Comparison of ENCODE assay signal across 8 mouse cellular contexts in genomic region chr5:115155156-115155631, GRCm38 (mm10). TPM values are rescaled to one million over a fixed set of nuclear protein-coding genes. Genes with fewer than 3 reads are reported as not detected.
DNase-seq lines count a peak whose midpoint lies in the region; ATAC-seq lines count a peak whose summit lies in the region.

No protein-coding gene starts in this region.

- H3K4me3 ChIP-seq in kidney, embryonic 15.5 days (replicated peaks): peak overlapping the region; percentile 91
- peak overlapping the region; percentile 82 for H3K4me3 ChIP-seq in brown adipose tissue, adult 24 weeks (ENCODE audit: insufficient read depth, low read depth, low read length)
- H3K4me3 ChIP-seq in hindbrain, embryonic 14.5 days (replicated peaks; ENCODE audit: low read length): no peak overlapping the region
- H3K4me3 ChIP-seq in midbrain, embryonic 15.5 days: no peak overlapping the region

- 0 out of 2 replicates have a peak overlapping the region, but pooled peaks have one; percentile 28 for H3K27ac ChIP-seq in kidney, embryonic 15.5 days
- peak overlapping the region; percentile 47 for H3K27ac ChIP-seq in brown adipose tissue, adult 24 weeks (replicated peaks; ENCODE audit: low read depth, low read length)
- H3K27ac ChIP-seq in hindbrain, embryonic 14.5 days: 0 out of 2 replicates have a peak overlapping the region, but pooled peaks have one; percentile 10
- no peak overlapping the region for H3K27ac ChIP-seq in midbrain, embryonic 15.5 days

- H3K4me1 ChIP-seq in kidney, embryonic 15.5 days: peaks cover 83% of the 10 kb centered on the region
- H3K4me1 ChIP-seq in brown adipose tissue, adult 24 weeks (ENCODE audit: control insufficient read depth, insufficient read depth, insufficient read length, low read length): peaks cover 50% of the 10 kb centered on the region
- peaks cover 40% of the 10 kb centered on the region for H3K4me1 ChIP-seq in hindbrain, embryonic 14.5 days (replicated peaks; ENCODE audit: control insufficient read depth, insufficient read depth, low read length)
- H3K4me1 ChIP-seq in midbrain, embryonic 15.5 days: peaks cover 51% of the 10 kb centered on the region

- H3K9me3 ChIP-seq in kidney, embryonic 15.5 days (replicated peaks): no peaks in the 10 kb centered on the region
- no peaks in the 10 kb centered on the region for H3K9me3 ChIP-seq in hindbrain, embryonic 14.5 days (ENCODE audit: control insufficient read depth, low read length)
- no peaks in the 10 kb centered on the region for H3K9me3 ChIP-seq in midbrain, embryonic 15.5 days

- DNase-seq in kidney, postnatal 14 days: no peak
- DNase-seq in hindbrain, embryonic 14.5 days (ENCODE audit: low spot score): no peak
- no peak for DNase-seq in thymus, postnatal 25 days
- no peak for DNase-seq in thymus, postnatal 0 days (ENCODE audit: low spot score)
- DNase-seq in urinary bladder, postnatal 10 days (ENCODE audit: low spot score): no peak

- peak overlapping the region; percentile 94 for H3K9ac ChIP-seq in kidney, embryonic 15.5 days
- peak overlapping the region; percentile 90 for H3K9ac ChIP-seq in hindbrain, embryonic 14.5 days
- peak overlapping the region; percentile 26; the same call in 1 of the 2 replicates for H3K9ac ChIP-seq in midbrain, embryonic 15.5 days

- H3K27me3 ChIP-seq in kidney, embryonic 15.5 days: no peaks in the 10 kb centered on the region
- no peaks in the 10 kb centered on the region for H3K27me3 ChIP-seq in hindbrain, embryonic 14.5 days (ENCODE audit: control insufficient read depth, insufficient read depth, low read length)
- H3K27me3 ChIP-seq in midbrain, embryonic 15.5 days (replicated peaks): no peaks in the 10 kb centered on the region

- 58% methylated on average over 13 of the region's 13 CpGs for WGBS in kidney, embryonic 15.5 days
- 80% methylated on average over 13 of the region's 13 CpGs for WGBS in hindbrain, embryonic 14.5 days
- 79% methylated on average over 13 of the region's 13 CpGs for WGBS in midbrain, embryonic 15.5 days

- H3K36me3 ChIP-seq in kidney, embryonic 15.5 days: peaks cover 22% of the 10 kb centered on the region
- H3K36me3 ChIP-seq in hindbrain, embryonic 14.5 days (replicated peaks; ENCODE audit: control insufficient read depth, insufficient read depth): peaks cover 11% of the 10 kb centered on the region
- peaks cover 4% of the 10 kb centered on the region for H3K36me3 ChIP-seq in midbrain, embryonic 15.5 days (replicated peaks)

- no peak for ATAC-seq in kidney, embryonic 15.5 days (replicated peaks; ENCODE audit: low FRiP score)
- ATAC-seq in hindbrain, embryonic 14.5 days (ENCODE audit: low FRiP score): no peak
- no peak for ATAC-seq in midbrain, embryonic 15.5 days (replicated peaks)

- peak overlapping the region; percentile 81 for H3K4me2 ChIP-seq in kidney, embryonic 15.5 days
- peak overlapping the region; percentile 60 for H3K4me2 ChIP-seq in hindbrain, embryonic 14.5 days (replicated peaks)
- H3K4me2 ChIP-seq in midbrain, embryonic 15.5 days: peak overlapping the region; percentile 92

RNA-seq across cellular contexts. Expression of gene Mlec, which starts 2.8 kb away (rescaled TPM):
- polyA plus RNA-seq in kidney, embryonic 15.5 days (2015; fragmentation: Nextera tagmentation; extraction: Ambion mirVana): 84.7 and 97.3 TPM in 2 replicates
- polyA plus RNA-seq in brown adipose tissue, adult 24 weeks (2012; ENCODE audit: insufficient read depth, insufficient read length, missing spikeins): 49.5 and 76.9 TPM in 2 replicates
- 21.0 and 26.4 TPM in 2 replicates for polyA plus RNA-seq in hindbrain, embryonic 14.5 days (2014; fragmentation: Nextera tagmentation; extraction: Ambion mirVana)
- polyA plus RNA-seq in midbrain, embryonic 15.5 days (2015; fragmentation: Nextera tagmentation; extraction: Ambion mirVana): 28.9 and 29.8 TPM in 2 replicates
- 25.2 and 26.9 TPM in 2 replicates for polyA plus RNA-seq in thymus, postnatal 0 days (2015; fragmentation: Nextera tagmentation; extraction: Ambion mirVana)

RNA-seq across cellular contexts. Expression of gene Unc119b, which starts 20.4 kb away (rescaled TPM):
- 43.7 and 48.1 TPM in 2 replicates for polyA plus RNA-seq in kidney, embryonic 15.5 days (2015; fragmentation: Nextera tagmentation; extraction: Ambion mirVana)
- polyA plus RNA-seq in brown adipose tissue, adult 24 weeks (2012; ENCODE audit: insufficient read depth, insufficient read length, missing spikeins): 9.4 and 11.0 TPM in 2 replicates
- 31.2 and 39.0 TPM in 2 replicates for polyA plus RNA-seq in hindbrain, embryonic 14.5 days (2014; fragmentation: Nextera tagmentation; extraction: Ambion mirVana)
- polyA plus RNA-seq in midbrain, embryonic 15.5 days (2015; fragmentation: Nextera tagmentation; extraction: Ambion mirVana): 35.1 and 38.2 TPM in 2 replicates
- 25.0 and 27.5 TPM in 2 replicates for polyA plus RNA-seq in thymus, postnatal 0 days (2015; fragmentation: Nextera tagmentation; extraction: Ambion mirVana)

RNA-seq across cellular contexts. Expression of gene Acads, which starts 36.0 kb away (rescaled TPM):
- polyA plus RNA-seq in kidney, embryonic 15.5 days (2015; fragmentation: Nextera tagmentation; extraction: Ambion mirVana): 85.1 and 94.7 TPM in 2 replicates
- 345 and 375 TPM in 2 replicates for polyA plus RNA-seq in brown adipose tissue, adult 24 weeks (2012; ENCODE audit: insufficient read depth, insufficient read length, missing spikeins)
- polyA plus RNA-seq in hindbrain, embryonic 14.5 days (2014; fragmentation: Nextera tagmentation; extraction: Ambion mirVana): 11.1 and 12.5 TPM in 2 replicates
- 16.0 and 19.4 TPM in 2 replicates for polyA plus RNA-seq in midbrain, embryonic 15.5 days (2015; fragmentation: Nextera tagmentation; extraction: Ambion mirVana)
- 51.6 and 58.6 TPM in 2 replicates for polyA plus RNA-seq in thymus, postnatal 0 days (2015; fragmentation: Nextera tagmentation; extraction: Ambion mirVana)

RNA-seq across cellular contexts. Expression of gene Cabp1, which starts 39.0 kb away (rescaled TPM):
- polyA plus RNA-seq in kidney, embryonic 15.5 days (2015; fragmentation: Nextera tagmentation; extraction: Ambion mirVana): 1.7 TPM in 2 replicates
- 1.0 and 1.3 TPM in 2 replicates for polyA plus RNA-seq in brown adipose tissue, adult 24 weeks (2012; ENCODE audit: insufficient read depth, insufficient read length, missing spikeins)
- 17.7 and 22.8 TPM in 2 replicates for polyA plus RNA-seq in hindbrain, embryonic 14.5 days (2014; fragmentation: Nextera tagmentation; extraction: Ambion mirVana)
- polyA plus RNA-seq in midbrain, embryonic 15.5 days (2015; fragmentation: Nextera tagmentation; extraction: Ambion mirVana): 5.2 and 6.0 TPM in 2 replicates
- polyA plus RNA-seq in thymus, postnatal 0 days (2015; fragmentation: Nextera tagmentation; extraction: Ambion mirVana): 0.99 and 1.4 TPM in 2 replicates

RNA-seq across cellular contexts. Expression of gene Gm10401, which starts 57.1 kb away (rescaled TPM):
- 33.0 and 34.2 TPM in 2 replicates for polyA plus RNA-seq in kidney, embryonic 15.5 days (2015; fragmentation: Nextera tagmentation; extraction: Ambion mirVana)
- polyA plus RNA-seq in brown adipose tissue, adult 24 weeks (2012; ENCODE audit: insufficient read depth, insufficient read length, missing spikeins): not detected in 2 replicates
- 49.1 and 53.0 TPM in 2 replicates for polyA plus RNA-seq in hindbrain, embryonic 14.5 days (2014; fragmentation: Nextera tagmentation; extraction: Ambion mirVana)
- polyA plus RNA-seq in midbrain, embryonic 15.5 days (2015; fragmentation: Nextera tagmentation; extraction: Ambion mirVana): 43.4 and 51.0 TPM in 2 replicates
- 26.4 and 27.2 TPM in 2 replicates for polyA plus RNA-seq in thymus, postnatal 0 days (2015; fragmentation: Nextera tagmentation; extraction: Ambion mirVana)

Comparison
In these comparisons a context has a peak if more than half of its experiments do, and no peak if none do; other contexts are left out.
1. H3K4me3 ChIP-seq: peak in kidney, embryonic 15.5 days (single experiment) and brown adipose tissue, adult 24 weeks (single experiment); none in hindbrain, embryonic 14.5 days (single experiment) and midbrain, embryonic 15.5 days (single experiment).
2. H3K9ac ChIP-seq: peak in every context shown above with its lines; median percentile 94 in kidney, embryonic 15.5 days; 90 in hindbrain, embryonic 14.5 days; 26 in midbrain, embryonic 15.5 days.
3. Peak in every context shown above with its lines, with median percentiles within 50 percentile points of each other: H3K4me2 ChIP-seq.